Mouse (Mus musculus) testis, postnatal 10 days (tissue): ENCODE measurements around the gene Ciz1.
A peak's percentile ranks its signal among the peaks of the same experiment; 100 is the strongest.

Source experiments
- DNase-seq: peaks from one replicate; pipeline ENCODE4 v3.0.0; 2021; ENCODE audit warnings: low spot score

The Ciz1 gene

DNA sequence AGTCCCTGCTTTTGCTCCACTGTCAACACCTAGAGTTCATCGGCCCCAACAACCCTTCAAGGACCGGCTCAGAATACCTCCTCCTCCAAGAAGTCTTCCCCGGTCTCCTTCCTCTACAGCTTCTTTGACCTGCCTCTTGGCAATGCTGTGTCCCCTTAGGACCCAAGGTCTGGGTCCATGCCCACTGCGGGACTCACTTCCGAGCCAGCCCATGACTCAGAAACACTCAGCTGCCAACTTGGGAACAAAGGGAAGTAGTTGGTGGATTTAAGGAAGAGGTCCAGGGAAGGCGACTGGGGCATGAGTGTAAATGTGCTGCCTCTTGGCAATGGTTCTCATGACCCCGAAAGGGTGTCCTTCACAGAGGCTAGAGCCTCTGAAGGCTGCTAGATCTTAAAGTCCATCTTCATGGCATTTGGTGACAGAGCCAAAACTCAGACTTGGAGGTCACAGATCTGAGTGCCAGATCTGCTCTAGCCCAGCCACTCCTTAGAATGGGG is 27.9 kb downstream of the Ciz1 start:
- DNase-seq: no peak

DNA sequence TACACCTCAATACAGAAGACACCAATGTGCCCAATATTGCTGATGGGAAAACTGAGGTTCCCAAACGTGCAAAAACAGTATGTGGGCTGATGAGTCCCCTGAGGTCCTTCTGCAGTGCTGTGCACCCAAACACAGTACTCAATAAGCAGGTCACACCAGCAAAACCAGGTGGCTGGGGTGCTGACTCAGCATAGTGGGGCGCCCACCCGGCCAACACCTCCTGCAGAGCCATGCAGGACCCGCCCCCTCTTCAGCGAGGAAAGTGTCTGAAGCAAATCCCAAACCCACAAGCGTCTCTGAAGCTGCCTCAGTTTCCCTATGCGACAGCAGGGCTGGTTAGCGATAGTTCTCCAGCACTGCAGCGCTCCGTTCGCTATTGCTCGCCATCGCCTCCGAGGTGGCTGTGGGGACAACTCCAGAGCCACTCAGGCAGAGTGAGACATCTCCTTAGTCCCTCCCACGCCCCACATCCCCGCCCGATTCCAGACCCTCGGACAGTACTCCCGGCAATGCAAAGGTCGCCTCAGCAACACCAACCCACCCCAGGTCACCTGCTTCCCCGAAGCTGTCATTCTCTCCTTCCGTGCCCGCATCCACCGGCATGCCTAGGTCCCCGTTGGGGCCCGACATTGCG is 29.1 kb downstream of the Ciz1 start:
- DNase-seq: no peak

DNA sequence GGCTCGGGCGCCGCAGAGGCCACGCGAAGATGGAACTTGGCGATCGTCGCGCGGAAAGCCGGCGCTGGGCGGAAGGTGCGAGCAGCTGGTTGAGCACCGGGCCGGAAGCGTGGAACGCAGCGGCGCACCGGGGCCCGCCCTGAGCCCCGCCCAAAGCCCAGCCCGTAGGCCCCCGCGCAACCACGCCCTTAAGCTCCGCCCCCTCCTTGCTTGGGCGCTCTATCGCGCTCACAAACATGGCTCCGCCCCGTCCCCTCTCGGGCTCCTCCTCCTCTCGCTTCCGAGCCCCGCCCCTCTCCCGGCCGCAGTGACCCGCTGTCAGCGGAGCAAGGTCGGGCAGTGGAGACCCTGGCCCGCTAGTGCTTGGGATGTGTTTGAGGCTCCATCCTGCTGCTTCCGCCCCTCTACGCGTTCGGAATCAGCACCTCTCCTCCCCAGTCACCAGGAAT is 29.7 kb downstream of the Ciz1 start, which contains the start of gene 1110008P14Rik:
TSS of gene 1110008P14Rik (minus strand) at position 164 of the 449 bp plus-strand sequence.
- peak; percentile 98 for DNase-seq

DNA sequence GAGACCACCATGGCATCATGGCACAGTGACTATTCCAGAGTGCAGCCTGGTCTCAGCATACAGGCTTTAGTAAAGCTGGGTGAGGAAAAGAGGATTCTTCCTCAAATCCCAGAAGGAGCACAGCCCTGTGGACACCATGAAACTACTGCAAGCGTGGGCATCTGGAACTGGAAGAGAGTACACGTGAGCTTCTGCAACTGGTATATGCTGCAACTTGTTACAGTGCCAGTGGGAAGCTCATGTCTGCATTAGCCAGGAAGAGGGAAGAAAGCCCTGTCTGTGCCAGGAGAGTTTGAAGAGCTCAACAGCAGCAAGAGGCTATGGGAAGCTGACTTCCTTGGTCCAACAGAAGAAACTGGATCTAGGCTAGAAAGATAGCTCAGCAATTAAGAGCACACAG is 30.6 kb downstream of the Ciz1 start:
- DNase-seq: no peak

DNA sequence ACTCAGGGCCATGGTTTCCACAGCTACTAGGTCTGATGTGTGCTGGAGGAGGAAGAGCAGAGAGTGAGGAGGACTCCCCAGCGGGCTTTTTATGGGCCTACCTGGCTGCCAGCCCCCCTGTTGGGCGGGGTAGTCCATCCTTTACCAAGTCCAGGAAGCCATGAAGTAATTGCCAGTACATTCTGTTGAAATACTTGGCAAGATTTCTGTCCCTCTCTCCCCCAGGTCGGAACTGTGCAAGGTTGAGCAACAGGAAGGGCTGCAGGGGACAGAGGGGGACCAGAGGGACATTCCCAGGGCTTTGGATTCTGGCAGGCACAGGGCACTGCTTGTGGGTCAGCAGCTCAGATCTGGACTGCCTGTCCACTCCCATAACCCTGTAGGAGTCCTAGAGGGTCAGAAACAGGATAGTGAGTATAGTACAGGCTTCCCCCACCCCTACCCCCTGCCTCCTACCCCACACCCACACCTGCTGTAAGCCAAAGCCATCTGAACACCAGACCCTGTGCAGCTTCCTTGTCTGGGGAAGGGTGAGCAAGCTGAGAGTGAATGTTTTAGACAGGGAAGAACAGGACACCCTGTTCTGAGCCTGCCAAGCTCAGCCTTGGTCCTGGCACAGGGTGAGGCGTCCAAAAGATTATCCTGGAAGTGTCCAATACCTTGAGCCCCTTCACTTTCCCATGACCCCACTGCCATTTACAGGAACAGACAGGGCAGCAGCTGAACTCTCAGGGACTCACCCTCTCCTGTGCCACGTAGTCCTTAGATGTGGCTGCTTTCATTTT is 35.8 kb downstream of the Ciz1 start, which contains the start of gene Lcn2:
TSS of gene Lcn2 (minus strand) at position 547 of the 785 bp plus-strand sequence.
- no peak for DNase-seq

DNA sequence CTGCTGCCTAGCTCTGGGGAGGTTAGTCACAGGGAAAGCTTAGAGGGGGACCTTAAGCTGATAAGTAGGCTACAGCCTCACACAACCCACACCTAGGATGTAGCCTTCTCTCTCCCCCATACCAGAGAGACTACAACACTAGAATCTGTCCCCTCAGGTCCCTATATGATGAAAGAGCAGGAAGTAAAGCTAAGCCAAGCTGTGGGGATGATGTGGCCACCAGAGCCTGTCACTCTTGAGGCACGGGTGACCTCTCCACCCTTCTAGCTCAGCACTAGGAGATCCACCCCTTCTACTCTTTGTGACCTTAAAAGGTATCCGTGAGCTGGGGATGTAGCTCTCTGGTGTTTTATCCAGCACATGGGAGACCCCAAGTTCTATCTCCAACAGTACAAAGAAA is 37.0 kb downstream of the Ciz1 start:
- no peak for DNase-seq

DNA sequence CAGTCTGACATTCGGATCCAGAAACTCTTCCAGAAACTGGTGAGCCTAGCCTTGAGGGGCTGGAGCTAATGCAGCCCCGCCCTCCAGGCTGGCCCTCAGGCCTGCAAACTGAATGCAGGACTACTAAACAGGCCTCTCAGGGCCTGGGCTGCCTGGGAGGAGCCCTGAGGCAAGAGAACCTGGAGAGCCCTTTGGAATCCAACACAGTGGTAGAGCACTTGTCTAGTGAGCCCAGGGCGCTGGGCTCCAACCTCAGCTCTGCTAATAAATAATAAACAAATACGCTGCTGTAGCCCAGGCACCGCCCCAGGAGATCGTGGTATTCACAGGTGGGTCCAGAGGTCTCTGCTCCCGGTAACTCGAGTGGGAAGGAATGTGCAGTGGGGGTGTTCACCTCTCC is 38.7 kb downstream of the Ciz1 start:
- no peak for DNase-seq

DNA sequence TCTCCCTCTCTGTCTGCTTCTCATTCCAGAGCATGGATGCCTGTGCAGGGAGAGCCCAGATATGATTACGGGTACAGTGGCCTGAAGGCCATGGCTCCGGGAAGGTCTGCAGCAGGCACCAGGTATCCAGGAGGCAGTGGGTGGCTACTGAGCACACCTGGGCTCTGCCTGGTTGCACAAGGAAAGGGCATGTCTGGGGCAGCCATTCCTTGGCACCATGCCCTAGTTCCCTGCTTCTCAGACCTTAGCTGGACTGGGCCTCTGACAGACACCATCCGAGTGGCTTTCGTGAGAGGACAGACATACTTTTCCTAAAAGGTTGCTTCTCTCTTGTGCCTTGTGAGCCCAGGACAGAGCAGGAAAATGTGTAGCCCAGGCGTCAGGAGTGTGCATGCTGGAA is 39.9 kb downstream of the Ciz1 start:
- DNase-seq: peak; percentile 62

DNA sequence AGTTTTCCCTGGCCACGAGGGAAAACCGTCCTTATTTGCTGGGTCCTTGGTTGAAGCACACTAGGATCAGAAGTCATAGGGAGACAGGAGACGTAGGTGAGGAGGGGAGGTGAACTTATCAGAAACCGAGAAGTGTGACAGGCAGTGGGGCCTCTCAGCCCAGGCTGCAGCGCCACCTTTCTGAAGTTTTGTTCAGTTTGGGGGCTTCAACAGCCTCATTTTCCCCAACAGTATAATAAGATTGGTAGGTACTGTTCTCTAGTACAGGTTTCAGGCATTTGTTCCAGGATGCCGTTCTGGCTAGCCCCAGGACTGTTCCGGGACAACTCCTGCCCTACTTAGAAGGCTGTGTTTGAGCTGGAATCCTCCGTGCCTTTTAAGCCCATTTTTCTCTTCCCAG is 42.8 kb downstream of the Ciz1 start:
- peak; percentile 61 for DNase-seq

DNA sequence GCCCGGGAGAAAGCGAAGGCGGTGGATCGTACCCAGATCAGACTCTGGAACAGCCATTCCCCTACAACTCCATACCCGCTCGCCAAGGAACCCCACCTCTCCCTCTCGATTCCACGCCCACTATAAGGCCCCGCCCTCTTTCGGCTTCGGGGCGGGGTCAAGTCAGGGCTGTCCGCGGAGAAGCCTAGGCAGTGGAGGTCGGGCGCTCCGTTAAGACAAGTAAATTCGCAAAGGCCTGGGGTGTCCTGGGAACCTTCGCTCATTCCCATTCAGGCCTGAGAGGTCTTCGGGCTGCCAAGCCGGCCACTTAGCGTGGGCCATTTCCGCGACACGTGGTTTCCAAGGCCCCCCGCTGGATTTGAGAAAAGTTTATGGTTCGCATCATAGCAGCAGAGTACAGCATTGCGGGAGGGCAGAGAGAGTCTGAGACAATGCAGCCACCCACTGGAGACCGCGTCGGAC is 43.4 kb downstream of the Ciz1 start, which contains the start of gene Ptges2:
TSS of gene Ptges2 (plus strand) at position 413 of the 462 bp plus-strand sequence.
- peak; percentile 96 for DNase-seq

DNA sequence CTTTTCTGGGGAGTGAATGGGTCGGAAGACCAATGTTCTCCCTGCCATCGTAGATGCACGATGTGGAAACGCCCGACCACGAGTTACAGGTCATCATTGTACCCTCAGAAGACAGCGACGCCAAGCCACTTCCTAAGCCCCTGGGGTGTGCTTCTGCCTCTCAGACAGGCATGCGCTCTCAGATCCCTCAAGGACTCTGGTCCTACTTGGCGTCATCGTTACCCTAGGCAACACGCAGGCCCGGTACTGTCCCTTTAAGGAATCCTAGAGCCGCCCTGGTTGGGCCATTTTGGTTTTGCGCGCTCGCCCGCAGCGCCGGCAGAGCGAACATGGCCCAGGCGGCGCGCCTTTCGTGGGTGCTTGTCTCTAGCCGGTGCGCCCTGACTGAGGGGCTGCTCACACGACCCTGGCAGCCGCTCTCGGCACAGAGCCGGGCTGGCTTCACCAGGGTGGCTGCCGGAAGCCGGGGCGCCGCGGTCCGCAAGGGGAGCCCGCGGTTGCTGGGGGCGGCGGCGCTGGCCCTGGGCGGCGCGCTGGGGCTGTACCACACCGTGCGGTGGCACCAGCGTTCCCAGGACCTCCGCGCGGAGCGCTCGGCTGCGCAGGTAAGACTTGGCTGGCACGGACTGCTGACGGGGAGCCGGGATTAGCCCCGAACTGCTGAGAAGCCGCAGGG is 44.0 kb downstream of the Ciz1 start:
- DNase-seq: peak; percentile 89

DNA sequence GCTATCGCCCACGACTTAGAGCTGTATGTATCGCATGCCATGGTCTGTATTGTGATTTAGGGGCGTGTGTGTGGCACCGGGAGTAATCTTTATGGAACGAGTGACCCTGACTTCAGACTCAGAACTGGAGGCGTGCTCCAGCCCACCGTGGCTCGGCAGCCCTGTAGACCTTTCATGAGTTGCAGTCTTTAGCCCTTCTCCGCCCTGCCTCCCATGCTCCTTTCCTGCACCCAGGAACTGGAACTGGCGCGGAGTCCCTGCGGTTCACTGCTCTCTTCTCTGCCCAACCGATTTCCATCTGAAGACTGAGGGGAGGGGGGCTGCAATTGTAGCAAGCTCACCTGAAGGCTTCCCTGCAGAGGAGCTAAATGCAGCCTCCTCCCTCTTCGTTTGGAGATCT is 44.6 kb downstream of the Ciz1 start:
- DNase-seq: no peak

DNA sequence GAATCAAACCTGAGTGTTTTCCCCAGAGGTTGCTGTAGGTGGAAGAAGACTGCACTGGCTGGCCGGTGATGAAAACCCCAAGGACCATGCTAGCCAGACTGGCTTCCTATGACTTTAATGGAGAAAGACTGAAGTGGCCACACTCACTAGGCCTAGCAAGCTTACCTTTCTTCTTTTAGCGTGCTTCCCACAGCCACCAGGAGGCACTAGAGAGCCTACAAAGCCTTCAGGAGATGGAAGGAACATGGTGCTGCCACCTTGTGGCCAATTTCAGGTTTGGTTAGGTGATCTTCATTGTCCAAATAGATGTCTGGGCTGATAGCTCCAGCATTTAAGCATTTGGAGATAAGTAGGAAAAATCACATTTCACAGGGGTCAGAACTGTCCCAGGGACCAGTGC is 52.5 kb downstream of the Ciz1 start:
- peak; percentile 97 for DNase-seq

DNA sequence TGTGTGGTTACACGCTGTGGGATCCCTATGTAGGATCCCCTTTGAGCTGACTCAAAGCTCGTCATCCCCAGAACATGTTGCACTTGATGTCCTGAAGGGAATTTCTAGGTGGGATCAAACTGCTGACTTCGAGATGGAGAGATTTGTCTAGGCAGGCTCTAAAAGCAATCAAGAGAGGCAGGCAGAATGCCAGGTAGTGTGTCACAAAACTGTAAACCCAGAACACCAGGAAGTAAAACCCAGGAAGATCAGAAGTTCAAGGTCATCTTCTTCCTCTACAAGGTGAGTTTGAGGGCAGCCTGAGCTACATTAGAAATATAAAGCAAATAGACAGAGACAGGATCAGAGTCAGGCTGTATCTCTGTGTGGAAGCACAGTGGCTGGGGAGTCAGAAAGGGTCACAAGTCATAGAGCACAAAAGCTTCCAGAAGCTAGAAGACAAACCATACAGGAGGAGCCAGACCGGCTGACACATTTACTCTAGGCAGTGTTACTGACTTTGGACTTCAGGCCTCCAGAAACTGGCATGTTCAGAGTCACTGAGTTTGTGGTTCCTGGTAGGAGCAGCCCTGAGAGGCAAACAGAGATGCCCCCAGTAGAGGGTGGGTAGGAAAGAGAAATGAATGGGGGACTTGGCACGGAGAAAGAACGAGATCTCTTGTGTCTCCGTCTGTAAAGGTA is 55.2 kb downstream of the Ciz1 start:
- DNase-seq: no peak

DNA sequence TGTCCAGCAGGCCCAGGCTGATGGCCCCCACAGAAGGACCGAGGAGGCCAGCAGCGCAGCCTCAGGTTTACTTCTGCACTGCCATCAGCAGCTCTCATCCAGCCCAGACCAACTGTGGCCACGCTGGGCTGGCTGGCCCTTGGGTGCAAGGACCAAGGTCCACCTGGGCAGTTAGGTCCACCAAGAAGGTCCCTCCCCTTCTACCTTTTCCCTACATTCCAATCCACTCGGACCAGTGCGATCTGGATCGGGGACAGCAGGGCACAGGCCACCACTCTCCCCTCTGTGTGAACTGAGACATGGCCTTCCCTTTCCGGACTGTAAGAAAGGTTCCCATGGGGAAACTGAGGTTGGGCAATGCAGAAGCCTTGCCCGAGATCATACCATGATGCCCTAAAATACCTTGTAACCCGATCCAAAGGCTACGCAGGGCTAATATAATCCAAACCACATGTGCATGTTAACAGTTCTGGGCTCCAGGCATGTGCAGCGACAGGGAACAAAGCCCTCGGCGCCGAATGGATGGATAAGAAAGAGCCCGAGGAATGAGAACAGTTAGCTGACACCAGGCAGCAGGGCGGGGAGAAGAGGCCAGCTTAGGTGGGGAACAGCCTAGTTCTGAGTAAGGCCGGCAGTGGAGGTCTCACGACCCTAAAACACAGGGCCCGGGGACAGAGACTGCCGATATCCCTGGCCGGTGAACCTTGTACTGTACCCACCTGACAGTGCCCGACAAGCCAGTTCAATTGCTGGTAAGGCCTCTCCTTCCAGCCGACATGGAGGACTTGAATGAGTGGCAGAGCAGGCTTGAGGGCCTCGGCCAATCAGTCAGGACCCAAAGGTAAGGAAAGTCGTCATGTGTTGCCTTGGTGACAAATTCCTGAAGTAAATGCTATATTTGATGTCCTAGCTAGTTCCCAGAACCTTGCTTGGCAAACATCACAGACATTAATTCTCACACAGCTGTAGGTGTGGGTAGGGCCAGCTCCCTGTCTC is 56.6 kb downstream of the Ciz1 start:
- no peak for DNase-seq

DNA sequence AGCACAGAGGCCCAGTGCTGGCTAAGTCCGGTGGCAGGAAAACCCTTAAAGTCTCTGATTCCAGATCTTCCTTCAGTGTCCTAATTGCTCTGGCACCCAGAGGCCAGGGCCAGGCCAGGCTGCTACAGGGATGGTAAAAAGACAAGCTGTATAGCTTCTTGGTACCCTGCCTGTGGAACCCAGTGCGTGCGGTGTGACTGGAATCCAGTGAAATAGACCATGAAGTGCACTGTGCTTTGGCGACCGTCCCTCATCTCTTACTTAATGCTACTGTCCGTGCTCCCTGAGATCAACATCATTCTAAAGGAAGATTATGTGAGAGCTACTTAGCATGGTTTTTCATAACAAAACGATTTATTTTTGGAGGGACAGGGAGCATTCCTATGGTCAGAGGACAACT is 59.3 kb downstream of the Ciz1 start:
- DNase-seq: no peak

DNA sequence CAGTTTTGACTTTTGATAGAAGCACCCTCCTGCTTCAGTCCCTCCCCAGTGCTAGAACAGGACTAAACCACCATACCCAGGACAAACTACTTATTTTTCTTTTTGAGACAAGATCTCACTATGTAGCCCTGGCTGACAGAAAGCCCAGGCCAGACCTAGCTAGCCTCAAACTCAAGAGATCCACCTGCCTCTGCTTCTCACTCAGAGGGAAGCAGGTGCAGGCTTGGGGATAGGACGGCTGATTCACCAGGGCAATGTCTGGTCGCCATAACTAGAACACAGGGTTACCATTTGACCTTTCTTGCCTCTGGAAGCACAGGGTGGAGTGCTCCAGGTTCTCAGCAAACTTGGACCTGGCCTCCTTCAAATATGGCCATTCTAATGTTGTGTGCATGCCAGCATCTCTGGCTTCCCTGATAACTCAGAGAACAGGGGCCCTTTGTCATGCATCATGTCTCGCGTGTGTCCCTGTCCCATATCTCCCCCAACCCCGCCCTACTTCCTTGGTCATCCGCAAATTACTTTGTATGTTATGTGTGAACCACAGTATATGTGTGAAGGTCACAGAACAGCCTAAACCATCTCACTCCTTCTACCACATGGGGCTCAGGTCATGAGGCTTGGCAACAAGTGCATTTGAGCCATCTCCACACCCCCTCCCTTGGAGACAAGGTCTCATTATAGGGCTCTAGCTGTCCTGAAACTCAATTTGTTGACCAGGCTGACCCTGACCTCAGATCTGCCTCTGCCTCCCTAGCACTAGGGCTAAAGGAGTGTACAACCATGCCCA is 60.8 kb downstream of the Ciz1 start:
- no peak for DNase-seq

DNA sequence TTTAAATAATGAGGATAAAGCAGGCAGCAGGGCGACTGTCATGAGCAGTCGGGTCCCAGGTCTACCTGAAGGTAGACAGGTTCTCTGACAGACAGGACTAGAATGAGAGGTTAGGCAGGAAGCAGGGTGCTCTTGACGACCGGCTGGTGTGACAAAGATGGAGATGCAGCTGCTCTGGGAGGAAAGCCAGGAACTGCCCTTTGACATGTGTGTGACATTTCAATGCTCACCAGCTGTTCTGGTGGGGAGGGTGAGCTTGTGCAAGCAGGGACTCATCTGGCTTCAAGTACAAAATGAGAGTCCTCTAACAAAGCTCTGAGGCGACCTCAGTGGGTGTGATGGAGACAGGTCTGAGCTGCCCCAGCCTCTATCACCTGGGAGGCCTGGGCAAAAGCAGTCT is 61.8 kb downstream of the Ciz1 start:
- DNase-seq: no peak

DNA sequence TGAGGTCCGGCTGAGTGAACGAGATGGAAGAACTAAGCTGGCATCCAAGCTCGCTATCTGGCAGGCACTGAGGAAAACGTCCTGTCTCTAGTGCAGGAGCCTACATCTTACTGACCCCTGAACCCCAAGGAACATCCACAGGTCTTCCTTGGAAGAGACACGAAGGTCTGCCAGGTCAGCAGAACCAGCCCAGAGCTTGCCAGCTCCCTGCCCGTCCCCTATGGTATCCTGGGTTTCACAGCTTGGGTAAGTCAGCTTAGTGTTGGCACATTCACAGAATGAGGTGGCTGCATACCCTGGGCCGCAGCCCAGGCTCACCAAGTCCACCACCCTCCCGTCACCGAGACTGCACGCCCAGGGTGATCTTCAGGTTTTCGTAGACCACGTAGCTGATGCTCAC is 63.7 kb downstream of the Ciz1 start:
- no peak for DNase-seq

DNA sequence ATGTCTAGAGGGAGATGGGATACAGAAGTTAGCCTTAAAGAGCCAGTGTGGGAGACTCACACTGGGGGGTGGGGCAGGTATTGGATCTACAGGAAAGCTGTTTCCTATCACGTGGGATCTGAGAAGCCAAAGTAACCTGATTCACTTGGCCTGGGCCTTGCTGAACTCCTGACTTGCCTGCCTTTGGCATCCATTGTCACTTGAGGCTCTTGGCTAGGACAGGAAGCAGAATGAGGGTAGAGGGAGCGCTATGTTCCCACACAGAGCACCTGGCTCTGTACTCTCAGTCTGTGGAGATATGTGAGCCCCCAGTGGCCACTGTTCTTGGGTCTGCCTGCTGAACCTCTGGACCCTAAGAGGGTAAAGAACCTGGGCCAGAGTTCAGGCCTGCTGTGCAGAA is 64.4 kb downstream of the Ciz1 start:
- DNase-seq: no peak
